Mouse (Mus musculus) stomach, embryonic 15.5 days (tissue): ENCODE measurements around the gene F8a. TPM values are rescaled to one million over a fixed set of nuclear protein-coding genes. Genes with fewer than 3 reads are reported as not detected.

Experiments
- polyA plus RNA-seq: library from polyadenylated mRNA; unstranded; fragments of >200 nt; fragmentation: Nextera tagmentation; extraction: Ambion mirVana; gene quantifications from 2 replicates; pipeline ENCODE4 v1.2.1, GENCODE M21; 2015

Gene F8a
- polyA plus RNA-seq, 1 experiment from 2014 or later: 16.8 TPM

Other genes starting within 250 kb of the F8a start
- gene Zfp185, start 241.0 kb upstream of the F8a start, polyA plus RNA-seq: 11.1 and 13.8 TPM in 2 replicates
- gene Pnma5, start 191.2 kb upstream of the F8a start, polyA plus RNA-seq: 0.14 and 0.17 TPM in 2 replicates
- 0.13 and 0.21 TPM in 2 replicates for gene Pnma3, start 163.5 kb upstream of the F8a start, polyA plus RNA-seq
- gene Xlr4a, start 145.8 kb upstream of the F8a start, polyA plus RNA-seq: 1.9 and 2.1 TPM in 2 replicates
- 5.8 and 9.2 TPM in 2 replicates for gene Xlr3a, start 131.2 kb upstream of the F8a start, polyA plus RNA-seq
- 0.04 and 0.15 TPM in 2 replicates for gene Gm14685, start 111.2 kb upstream of the F8a start, polyA plus RNA-seq
- gene Xlr5b, start 79.5 kb upstream of the F8a start, polyA plus RNA-seq: 0.15 TPM in 1 of 2 replicates, not detected in the other
- gene DXBay18, start 78.8 kb upstream of the F8a start, polyA plus RNA-seq: 0.12 TPM in 1 of 2 replicates, not detected in the other
- not detected in 2 replicates for gene Spin2d, start 51.3 kb upstream of the F8a start, polyA plus RNA-seq
- 12.4 and 13.5 TPM in 2 replicates for gene Xlr3b, start 36.1 kb upstream of the F8a start, polyA plus RNA-seq
- 1.1 and 1.6 TPM in 2 replicates for gene Xlr4b, start 14.0 kb upstream of the F8a start, polyA plus RNA-seq
- 0.30 and 0.81 TPM in 2 replicates for gene Xlr4c, start 14.8 kb downstream of the F8a start, polyA plus RNA-seq
- not detected in 2 replicates for gene Xlr3c, start 37.1 kb downstream of the F8a start, polyA plus RNA-seq
- gene Xlr5a, start 64.7 kb downstream of the F8a start, polyA plus RNA-seq: not detected in 2 replicates
- gene Xlr5c, start 64.7 kb downstream of the F8a start, polyA plus RNA-seq: not detected in 2 replicates
- gene Gm45015, start 108.5 kb downstream of the F8a start, polyA plus RNA-seq: not detected in 2 replicates
- 11.2 and 11.8 TPM in 2 replicates for gene Zfp275, start 114.3 kb downstream of the F8a start, polyA plus RNA-seq
- not detected in 2 replicates for gene Gm18336, start 170.4 kb downstream of the F8a start, polyA plus RNA-seq
- 0.21 and 0.40 TPM in 2 replicates for gene Zfp92, start 182.8 kb downstream of the F8a start, polyA plus RNA-seq
- 1.2 and 3.9 TPM in 2 replicates for gene Trex2, start 207.1 kb downstream of the F8a start, polyA plus RNA-seq
- gene Haus7, start 230.8 kb downstream of the F8a start, polyA plus RNA-seq: 54.1 and 58.7 TPM in 2 replicates